Mouse (Mus musculus) layer of hippocampus, adult 2 months (tissue): ENCODE data around the gene Cryge. TPM values are rescaled to one million over a fixed set of nuclear protein-coding genes. Genes with fewer than 3 reads are reported as not detected.
"Not testable (repeated sequence)": the region's sequence is repeated elsewhere in the genome, so short reads cannot be mapped to it uniquely, and the experiment has no call there.

ENCODE experiments used
- DNase-seq, 2 experiments: peaks; one replicate each; pipeline ENCODE4 v3.0.0; 2022; ENCODE audit warnings: low spot score in 2 of 2
- H3K27ac ChIP-seq: fragments of 200-600 bp; 2 replicates; pipeline ENCODE4 v1.8.1; 2022
- H3K4me3 ChIP-seq: fragments of 200-600 bp; 2 replicates; pipeline ENCODE4 v1.8.1; 2022; ENCODE audit warnings: mild to moderate bottlenecking
- CTCF ChIP-seq: fragments of 200-600 bp; conservative IDR thresholded peaks from 2 replicates; pipeline ENCODE4 v1.8.1; 2022; ENCODE audit warnings: antibody characterized with exemption, mild to moderate bottlenecking, moderate library complexity
- long read RNA-seq, 2 experiments: library from polyadenylated mRNA; stranded (forward); transcript quantifications; one replicate each; pipeline ENCODE4 v2.0.0; 2021; ENCODE audit warnings: borderline mapping rate in 2 of 2
- total RNA-seq, 2 experiments: library from RNA; stranded (reverse); gene quantifications; 2 replicates each; pipeline ENCODE4 v1.2.3; 2021

Gene Cryge
- total RNA-seq = not detected
- long read RNA-seq, experiment 1 = 0 reads
- long read RNA-seq, experiment 2 = 0 reads

DNA sequence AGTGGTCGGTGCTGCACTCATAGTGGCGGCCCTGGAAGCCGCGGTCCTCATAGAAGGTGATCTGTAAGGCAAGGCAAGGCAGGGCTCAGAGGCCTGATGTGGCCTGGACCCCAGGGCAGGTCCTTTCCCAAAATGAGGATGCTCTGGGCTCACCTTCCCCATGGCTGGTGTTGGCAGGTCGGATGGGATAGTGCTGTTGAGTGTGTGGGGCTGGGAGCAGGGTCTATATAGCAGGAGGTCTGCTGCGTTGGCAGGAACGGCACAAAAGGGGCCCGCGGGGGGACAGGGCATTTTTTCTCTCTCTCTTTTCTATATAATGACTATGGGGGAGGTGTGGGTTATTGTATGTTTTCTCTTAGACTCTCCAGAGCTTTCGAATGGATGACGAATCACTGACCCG is at the start of gene Cryge:
TSS of gene Cryge (minus strand) at position 198 of the 400 bp plus-strand sequence.
- DNase-seq, H3K27ac ChIP-seq, H3K4me3 ChIP-seq: not testable (repeated sequence)

DNA sequence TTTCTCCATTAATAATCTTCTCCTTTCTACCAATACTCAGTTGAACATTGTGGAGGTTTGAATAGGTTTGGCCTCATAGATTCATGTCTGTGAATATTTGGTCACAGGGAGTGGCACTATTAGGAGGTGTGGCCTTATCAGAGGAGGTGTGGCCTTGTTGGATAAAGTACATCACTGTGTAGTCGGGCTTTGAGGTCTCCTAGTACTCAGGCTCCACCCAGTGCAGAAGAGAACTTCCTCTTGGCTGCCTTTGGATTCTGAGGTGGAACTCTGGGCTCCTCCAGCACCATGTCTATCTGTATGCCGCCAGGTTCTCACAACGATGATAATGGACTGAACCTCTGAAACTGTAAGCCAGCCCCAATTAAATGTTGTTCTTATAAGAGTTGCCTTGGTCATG is 46.0 kb upstream of the Cryge start:
- no peak overlapping the region for H3K27ac ChIP-seq
- no peak for TF ChIP-seq CTCF
- H3K4me3 ChIP-seq = no peak overlapping the region

DNA sequence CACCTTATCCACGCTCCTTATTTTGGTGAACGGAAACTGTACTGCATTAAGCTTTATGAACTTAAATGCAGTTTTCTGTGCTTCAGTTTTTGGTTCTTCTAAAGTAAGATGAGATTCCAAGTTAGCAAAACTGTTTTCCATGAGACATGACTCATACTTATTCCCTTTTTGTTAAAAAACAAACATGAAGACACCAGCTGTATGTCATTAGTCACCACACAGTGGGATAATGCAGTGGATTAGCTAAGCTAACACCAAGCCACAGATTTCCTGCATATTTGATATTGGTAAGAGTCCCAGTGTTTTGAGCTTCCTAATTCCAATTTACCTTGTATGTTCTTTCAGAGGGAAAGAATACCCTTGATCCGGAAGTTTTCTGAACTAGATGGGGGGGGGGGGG is 40.6 kb upstream of the Cryge start:
- DNase-seq = peak in 1 of 2 experiments; percentile 14
- no peak overlapping the region for H3K4me3 ChIP-seq
- no peak overlapping the region for H3K27ac ChIP-seq
- no peak for TF ChIP-seq CTCF

More for the DNA sequence above, 46.0 kb upstream of the Cryge start:
- DNase-seq = no peak

DNA sequence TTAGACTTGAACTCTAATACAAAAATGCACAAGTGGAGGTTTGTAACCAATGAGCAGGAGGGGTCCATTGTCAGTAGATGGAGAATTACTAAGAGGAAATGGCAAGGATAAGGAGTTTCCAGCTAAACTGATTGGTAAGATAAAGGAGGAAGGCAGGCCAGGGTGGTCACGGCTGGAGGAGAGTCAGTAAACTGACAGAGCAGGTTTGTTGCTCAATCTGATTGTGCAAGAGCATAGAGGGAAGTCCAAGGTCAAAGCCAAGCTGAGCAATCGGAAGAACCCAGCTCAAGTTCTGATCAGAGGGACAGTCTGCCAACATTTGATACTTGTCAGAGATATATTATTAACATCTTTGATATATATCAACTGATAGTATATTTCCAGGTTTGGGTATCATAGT is 39.4 kb upstream of the Cryge start:
- no peak overlapping the region for H3K4me3 ChIP-seq
- no peak for TF ChIP-seq CTCF
- no peak overlapping the region for H3K27ac ChIP-seq
- no peak for DNase-seq

DNA sequence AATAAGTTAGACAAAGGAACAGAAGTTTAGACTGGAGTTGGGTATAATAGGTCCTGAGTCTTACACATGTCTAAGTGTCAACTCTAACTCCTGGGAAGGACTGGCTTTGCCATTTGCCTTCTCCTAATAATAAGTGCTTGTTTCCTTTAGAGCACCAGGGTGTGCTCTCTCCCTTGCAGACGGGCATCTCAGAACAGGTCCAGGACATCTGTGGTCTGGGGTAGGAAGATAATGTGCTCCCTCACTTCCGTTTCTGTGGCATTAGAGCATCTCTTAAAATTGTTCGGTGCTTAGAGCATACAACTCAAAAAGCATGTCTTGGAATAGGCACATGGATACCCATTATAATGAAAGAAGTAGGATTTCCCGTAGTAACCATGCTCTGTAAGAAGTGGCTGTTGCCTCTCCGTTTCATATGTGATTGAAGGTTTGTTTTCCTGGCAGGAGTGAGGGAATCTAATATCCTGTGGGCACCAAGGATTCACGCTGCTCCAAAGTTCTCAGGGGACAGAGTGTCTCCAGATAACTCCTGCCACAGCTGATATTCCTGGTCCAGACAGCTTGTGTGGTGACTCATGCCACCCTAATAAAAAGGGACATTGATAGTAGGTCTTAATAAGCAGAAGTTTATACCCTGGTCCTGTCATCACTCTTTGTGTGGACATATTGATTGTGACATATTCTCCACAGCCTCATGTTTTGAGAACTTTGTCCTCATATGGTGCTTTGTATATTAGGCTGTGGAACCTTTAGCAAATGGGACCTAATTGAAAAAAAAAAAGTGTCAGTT is 37.8 kb upstream of the Cryge start:
- DNase-seq = no peak
- H3K4me3 ChIP-seq = no peak overlapping the region
- no peak for TF ChIP-seq CTCF
- H3K27ac ChIP-seq = no peak overlapping the region

DNA sequence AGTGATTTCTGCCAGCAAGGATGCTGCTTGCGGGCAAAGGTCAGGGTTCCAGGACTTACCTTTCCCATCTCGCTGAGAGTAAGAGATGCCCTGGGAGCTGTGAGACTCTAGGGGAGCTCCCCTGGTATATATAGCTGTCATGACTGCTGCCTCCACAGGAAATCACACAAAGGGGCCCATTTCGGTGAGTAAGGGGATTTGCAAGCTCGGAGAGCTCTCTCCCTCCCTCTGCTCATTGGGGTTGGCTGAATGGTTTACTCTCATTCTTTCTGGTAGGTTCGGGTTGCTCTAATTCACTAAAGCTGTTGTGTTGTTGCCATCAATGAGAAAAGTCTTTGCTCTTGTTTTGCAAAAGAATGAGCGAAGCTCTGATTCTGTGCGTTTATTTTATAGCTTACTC is 31.2 kb upstream of the Cryge start, which contains the start of gene Crygb:
TSS of gene Crygb (minus strand) at position 101 of the 400 bp plus-strand sequence.
- TF ChIP-seq CTCF = no peak
- DNase-seq = no peak
- Histone ChIP-seq H3K27ac (no peak within 1 kb of the TSS), H3K4me3 (no peak within 1 kb of the TSS)

DNA sequence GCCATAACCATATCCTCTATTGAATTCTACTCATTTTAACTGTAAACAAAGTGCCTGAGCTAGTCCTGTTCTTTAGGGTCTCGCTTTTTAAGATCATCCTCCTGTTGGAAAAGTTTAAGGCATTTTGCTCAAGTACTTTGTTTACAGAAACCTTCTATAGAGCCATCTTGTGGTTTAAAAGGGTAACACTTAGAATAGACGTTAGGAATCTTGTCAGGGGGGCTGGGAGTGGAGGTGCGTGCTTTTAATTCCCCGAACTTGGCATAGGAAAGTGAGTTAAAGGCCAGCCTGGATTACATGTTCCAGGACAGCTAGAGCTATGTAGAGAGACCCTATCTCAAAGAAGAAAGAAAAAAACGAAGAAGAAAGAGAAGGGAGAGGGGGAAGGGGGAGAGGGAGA is 24.7 kb upstream of the Cryge start:
- TF ChIP-seq CTCF = peak; percentile 74
- Histone ChIP-seq H3K27ac (no peak overlapping the region), H3K4me3 (no peak overlapping the region)
- DNase-seq = no peak

DNA sequence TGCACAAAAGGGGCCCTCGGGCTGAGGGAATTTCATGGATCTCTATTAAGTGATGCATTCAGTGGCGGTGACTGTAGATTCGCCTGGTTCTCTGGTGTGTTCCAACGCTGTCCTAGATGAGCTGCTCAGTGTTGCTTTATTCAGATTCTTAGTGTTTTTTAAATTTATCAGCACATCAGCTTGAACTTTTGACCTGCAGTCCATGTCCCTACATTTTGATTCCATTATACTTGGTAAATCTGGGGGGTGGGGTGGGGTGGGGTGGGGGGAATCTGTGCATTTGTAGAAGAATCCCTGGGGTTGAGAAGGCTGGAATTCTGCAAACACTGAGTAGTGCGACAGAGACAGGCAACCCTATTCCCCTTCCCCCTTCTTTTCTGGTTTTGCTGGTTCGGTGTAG is 22.6 kb upstream of the Cryge start, which contains the start of gene Crygc:
TSS of gene Crygc (minus strand) at position 101 of the 400 bp plus-strand sequence.
- no peak for TF ChIP-seq CTCF
- DNase-seq = no peak
- Histone ChIP-seq H3K4me3 (no peak within 1 kb of the TSS), H3K27ac (no peak within 1 kb of the TSS)

DNA sequence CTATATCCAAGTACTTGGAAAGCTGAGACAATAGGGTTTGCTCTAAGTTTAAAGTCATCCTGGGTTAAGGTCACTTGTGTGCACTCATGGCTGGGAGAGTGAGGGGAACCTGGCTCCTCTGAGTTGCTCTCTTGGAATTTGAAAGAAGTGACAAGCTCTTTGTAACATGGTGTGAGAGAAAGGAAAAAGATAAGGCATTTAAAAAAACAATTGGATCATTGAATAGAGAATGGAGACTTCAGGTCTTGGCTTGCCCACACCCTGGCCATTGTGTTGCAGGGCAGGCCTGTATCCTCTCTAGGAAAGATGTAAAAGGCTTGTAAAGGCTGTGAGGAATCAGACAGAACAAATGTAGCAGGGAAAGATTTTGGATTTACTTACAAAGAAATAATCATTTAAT is 16.9 kb upstream of the Cryge start:
- H3K4me3 ChIP-seq = no peak overlapping the region
- no peak overlapping the region for H3K27ac ChIP-seq
- no peak for TF ChIP-seq CTCF
- DNase-seq = no peak

DNA sequence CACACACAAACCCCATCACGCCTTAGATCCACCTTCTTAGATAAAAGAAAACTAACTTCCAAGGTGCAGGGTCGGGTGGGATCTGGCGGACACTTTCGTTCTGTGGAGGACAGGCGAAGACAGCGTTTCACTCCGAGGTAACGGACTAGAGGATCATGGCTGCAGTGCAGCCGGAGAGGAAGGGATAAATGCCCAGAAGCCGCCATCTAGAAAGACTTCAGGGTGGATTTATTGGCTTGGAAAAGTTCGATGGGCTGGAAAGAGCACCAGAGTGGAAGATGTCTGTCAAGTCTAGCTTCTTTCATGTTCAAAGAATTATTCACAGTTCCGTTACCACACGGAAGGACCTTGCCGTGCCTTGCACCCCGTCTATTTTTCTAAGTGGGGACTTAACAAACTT is 13.3 kb upstream of the Cryge start:
- H3K4me3 ChIP-seq = no peak overlapping the region
- no peak overlapping the region for H3K27ac ChIP-seq
- no peak for DNase-seq
- no peak for TF ChIP-seq CTCF

DNA sequence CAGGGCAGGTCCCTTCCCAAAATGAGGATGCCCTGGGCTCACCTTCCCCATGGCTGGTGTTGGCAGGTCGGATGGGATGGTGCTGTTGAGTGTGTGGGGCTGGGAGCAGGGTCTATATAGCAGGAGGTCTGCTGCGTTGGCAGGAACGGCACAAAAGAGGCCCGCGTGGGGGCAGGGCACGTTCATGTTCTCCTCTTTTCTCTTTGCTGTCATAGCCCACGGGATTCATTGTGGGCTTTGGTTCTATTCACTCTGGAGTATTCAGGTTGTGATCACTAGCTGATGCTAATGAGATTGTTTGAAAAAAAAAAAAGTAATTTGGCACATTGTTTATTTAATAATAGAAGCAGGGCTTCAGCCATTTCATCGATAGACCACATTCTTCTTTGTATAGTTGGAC is 12.4 kb upstream of the Cryge start, which contains the start of gene Crygd:
TSS of gene Crygd (minus strand) at position 101 of the 400 bp plus-strand sequence.
- Histone ChIP-seq H3K27ac (no peak within 1 kb of the TSS), H3K4me3 (no peak within 1 kb of the TSS)
- no peak for DNase-seq
- no peak for TF ChIP-seq CTCF

DNA sequence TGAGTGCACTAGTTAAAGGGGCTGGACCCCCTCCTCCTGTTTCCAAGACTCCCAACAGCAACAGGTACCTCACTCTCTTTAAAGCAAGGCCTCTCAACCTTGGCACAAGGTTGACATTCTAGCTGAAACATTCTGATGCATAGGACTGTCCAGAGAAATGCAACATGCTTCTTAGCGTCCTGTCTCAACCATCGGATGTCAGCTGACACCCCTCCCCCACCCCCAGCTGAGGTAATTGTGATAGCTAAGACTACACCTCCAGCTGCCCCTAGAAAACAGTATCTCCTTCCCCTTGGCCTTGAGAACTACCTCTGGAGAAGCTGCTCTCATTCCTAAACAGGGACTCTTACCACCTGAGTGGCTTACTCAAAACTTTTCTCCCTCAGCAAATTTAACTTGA is 1.2 kb upstream of the Cryge start:
- no peak overlapping the region for H3K27ac ChIP-seq
- DNase-seq = no peak
- no peak overlapping the region for H3K4me3 ChIP-seq
- TF ChIP-seq CTCF = no peak

DNA sequence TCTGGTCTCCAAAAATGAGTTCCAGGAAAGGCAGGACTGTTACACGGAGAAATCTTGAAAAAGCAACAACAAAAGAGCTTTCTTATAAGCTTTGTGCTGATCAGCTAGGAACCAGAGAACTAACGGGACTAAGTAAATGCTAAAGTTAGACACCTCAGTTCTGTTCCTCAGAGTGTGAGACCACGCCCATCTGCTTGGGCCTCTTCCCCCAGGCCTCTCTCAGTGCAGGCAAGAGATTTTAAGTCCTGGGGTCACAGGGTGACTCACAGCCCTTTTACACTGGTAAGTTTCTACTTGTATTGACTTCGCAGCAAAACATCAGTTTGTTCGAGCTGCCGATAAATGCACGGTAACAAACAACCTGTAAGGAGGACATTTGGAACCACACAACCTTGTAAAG is 747 bp upstream of the Cryge start:
- TF ChIP-seq CTCF = no peak

DNA sequence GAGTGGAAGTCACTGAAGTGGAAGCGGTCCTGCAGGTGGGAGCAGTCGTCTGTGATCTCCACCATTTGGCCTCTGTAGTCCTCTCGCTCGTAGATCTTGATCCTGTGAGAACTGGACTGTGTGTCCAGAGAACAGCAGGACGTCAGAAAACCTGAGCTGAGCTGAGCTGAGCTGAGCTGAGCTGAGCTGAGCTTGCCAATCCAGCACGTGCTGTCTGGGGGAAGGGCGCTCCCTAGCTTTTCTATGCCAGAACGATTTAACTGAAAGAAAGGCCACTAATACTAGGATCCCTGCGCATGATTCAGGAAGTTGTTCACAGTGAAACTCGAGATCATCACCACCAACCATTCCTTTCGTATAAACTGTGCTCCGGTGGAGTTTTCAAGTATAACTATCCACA is 2.2 kb downstream of the Cryge start:
- Histone ChIP-seq H3K4me3 (no peak overlapping the region), H3K27ac (no peak overlapping the region)
- TF ChIP-seq CTCF = no peak
- DNase-seq = peak; percentile 23 to 38

More for the DNA sequence above, 747 bp upstream of the Cryge start:
- DNase-seq = no peak
- H3K4me3 ChIP-seq = no peak overlapping the region
- no peak overlapping the region for H3K27ac ChIP-seq
